Comparison of ENCODE assay signal across 18 mouse cellular contexts in the genomic region with DNA sequence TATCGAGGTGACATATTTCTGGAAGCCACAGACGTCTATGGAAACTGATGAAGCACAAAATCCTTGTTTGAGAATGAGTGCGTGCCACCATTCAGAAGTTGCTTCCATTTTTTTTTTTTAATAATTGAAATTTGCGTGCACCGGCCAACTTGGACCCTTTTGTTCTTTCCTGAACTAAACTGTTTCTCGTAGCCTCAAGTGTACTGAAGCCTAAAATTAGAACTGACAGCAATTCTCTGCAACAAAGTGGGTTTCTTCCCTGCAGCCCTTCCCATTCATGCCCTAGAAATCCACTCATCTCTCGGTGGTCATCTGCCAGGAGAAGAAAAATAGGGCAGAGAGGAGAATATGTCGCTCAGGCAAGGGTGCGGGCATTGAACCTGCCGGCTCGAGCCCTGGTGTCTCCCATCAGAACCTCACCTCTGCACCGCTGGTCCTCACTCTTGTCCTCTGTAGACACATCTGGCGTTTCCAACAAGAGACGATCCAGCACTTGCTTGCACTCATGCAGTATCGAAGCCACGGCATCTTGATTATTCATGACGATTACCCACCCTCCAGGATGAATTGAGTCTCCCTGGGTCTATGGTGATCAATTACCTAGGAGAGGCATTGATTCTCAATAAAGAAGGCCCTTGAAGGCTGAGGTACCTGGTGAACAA. TPM values are rescaled to one million over a fixed set of nuclear protein-coding genes. Genes with fewer than 3 reads are reported as not detected.
A peak's percentile ranks its signal among the peaks of the same experiment; 100 is the strongest.
DNase-seq lines count a peak whose midpoint lies in the region; ATAC-seq and TF ChIP-seq lines count a peak whose summit lies in the region.
"Had no signal": no experiment of that assay in that cellular context is flagged by ENCODE, and none has a peak within 500 bp of the region (broad histone marks: within the 10 kb centered on the region; RNA-seq: fewer than 3 reads in every experiment).

No protein-coding gene starts in this region.

- H3K36me3 ChIP-seq in forebrain, embryonic 12.5 days (replicated peaks): no peaks in the 10 kb centered on the region
- no peaks in the 10 kb centered on the region for H3K36me3 ChIP-seq in hindbrain, embryonic 15.5 days
- no peaks in the 10 kb centered on the region for H3K36me3 ChIP-seq in neural tube, embryonic 12.5 days
- H3K36me3 ChIP-seq in stomach, postnatal 0 days (ENCODE audit: control insufficient read depth, insufficient read depth, low read length): no peaks in the 10 kb centered on the region
- H3K36me3 ChIP-seq: embryonic facial prominence, embryonic 12.5 days had no signal

- H3K27me3 ChIP-seq in forebrain, embryonic 12.5 days: peaks cover 59% of the 10 kb centered on the region
- peaks cover 2% of the 10 kb centered on the region; the same call in 1 of the 2 replicates for H3K27me3 ChIP-seq in hindbrain, embryonic 15.5 days
- H3K27me3 ChIP-seq in neural tube, embryonic 12.5 days (replicated peaks): peaks cover 23% of the 10 kb centered on the region
- H3K27me3 ChIP-seq in stomach, postnatal 0 days (ENCODE audit: control insufficient read depth, insufficient read depth, low read length): no peaks in the 10 kb centered on the region
- H3K27me3 ChIP-seq: embryonic facial prominence, embryonic 12.5 days had no signal

- TF ChIP-seq POLR2A in brain, embryonic 14.5 days (IDR thresholded peaks at IDR 0.05; ENCODE audit: borderline replicate concordance, extremely low read depth, insufficient read depth, insufficient read length, poor library complexity, severe bottlenecking): no peak

- H3K9me3 ChIP-seq in forebrain, embryonic 12.5 days: no peaks in the 10 kb centered on the region
- H3K9me3 ChIP-seq in hindbrain, embryonic 15.5 days: no peaks in the 10 kb centered on the region
- H3K9me3 ChIP-seq in neural tube, embryonic 12.5 days: no peaks in the 10 kb centered on the region
- no peaks in the 10 kb centered on the region for H3K9me3 ChIP-seq in stomach, postnatal 0 days (ENCODE audit: control insufficient read depth, low read length)
- H3K9me3 ChIP-seq: embryonic facial prominence, embryonic 12.5 days had no signal

- H3K4me2 ChIP-seq in forebrain, embryonic 12.5 days: 0 out of 2 replicates have a peak overlapping the region, but pooled peaks have one; percentile 2
- H3K4me2 ChIP-seq in hindbrain, embryonic 15.5 days: peak overlapping the region; percentile 35
- peak overlapping the region; percentile 30 for H3K4me2 ChIP-seq in neural tube, embryonic 12.5 days (replicated peaks)
- H3K4me2 ChIP-seq in stomach, postnatal 0 days (replicated peaks; ENCODE audit: low read depth): no peak overlapping the region
- H3K4me2 ChIP-seq: embryonic facial prominence, embryonic 12.5 days; heart, embryonic 11.5 days; lung, embryonic 14.5 days had no signal

- 35% methylated on average over 17 of the region's 17 CpGs for WGBS in forebrain, embryonic 12.5 days
- 28% methylated on average over 17 of the region's 17 CpGs for WGBS in hindbrain, embryonic 15.5 days
- WGBS in neural tube, embryonic 12.5 days: 29% methylated on average over 17 of the region's 17 CpGs
- WGBS in stomach, postnatal 0 days: 88% methylated on average over 17 of the region's 17 CpGs

- no peak for TF ChIP-seq EP300 in stomach, postnatal 0 days (optimal IDR thresholded peaks at IDR 0.05)

- H3K4me3 ChIP-seq in forebrain, embryonic 12.5 days (replicated peaks): no peak overlapping the region
- no peak overlapping the region for H3K4me3 ChIP-seq in hindbrain, embryonic 15.5 days
- H3K4me3 ChIP-seq in neural tube, embryonic 12.5 days: no peak overlapping the region
- H3K4me3 ChIP-seq in stomach, postnatal 0 days (ENCODE audit: low read depth, low read length): no peak overlapping the region
- H3K4me3 ChIP-seq: embryonic facial prominence, embryonic 12.5 days had no signal

- DNase-seq in brain, embryonic 14.5 days (ENCODE audit: low read depth): peak; percentile 65
- DNase-seq in adrenal gland, postnatal 36 days: no peak
- no peak for DNase-seq in stomach, postnatal 0 days (ENCODE audit: low spot score)
- no peak for DNase-seq in urinary bladder, postnatal 14 days (ENCODE audit: low spot score)
- DNase-seq: adrenal gland, postnatal 14 days; gastrocnemius, postnatal 25 days; heart, postnatal 4 days; kidney, adult 11 months; kidney, postnatal 25 days; lung, embryonic 14.5 days; thymus, postnatal 4 days had no signal

- no peak for TF ChIP-seq CTCF in brain, embryonic 14.5 days (IDR thresholded peaks at IDR 0.05; ENCODE audit: borderline replicate concordance, extremely low read depth, insufficient read depth, insufficient read length)
- TF ChIP-seq CTCF in stomach, postnatal 0 days (IDR thresholded peaks at IDR 0.05; ENCODE audit: low read depth): no peak

- H3K27ac ChIP-seq in forebrain, embryonic 12.5 days: no peak overlapping the region
- H3K27ac ChIP-seq in hindbrain, embryonic 15.5 days (replicated peaks): no peak overlapping the region
- no peak overlapping the region for H3K27ac ChIP-seq in neural tube, embryonic 12.5 days
- no peak overlapping the region for H3K27ac ChIP-seq in stomach, postnatal 0 days (replicated peaks)
- H3K27ac ChIP-seq: embryonic facial prominence, embryonic 12.5 days had no signal

- ATAC-seq in forebrain, embryonic 12.5 days (ENCODE audit: low FRiP score): peak; percentile 60
- ATAC-seq in hindbrain, embryonic 15.5 days (ENCODE audit: low FRiP score, low read depth): peak; percentile 27; the same call in 1 of the 2 replicates
- peak; percentile 48; the same call in 1 of the 2 replicates for ATAC-seq in neural tube, embryonic 12.5 days (ENCODE audit: low FRiP score, low read depth)
- no peak for ATAC-seq in erythroblast, adult 5-6 weeks (replicated peaks; ENCODE audit: low FRiP score, poor library complexity, severe bottlenecking)
- ATAC-seq in stomach, postnatal 0 days (ENCODE audit: low FRiP score, low TSS enrichment): no peak
- ATAC-seq: CD4-positive, CD25-positive, alpha-beta regulatory T cell, adult 4 months had no signal

- no peak overlapping the region for H3K9ac ChIP-seq in forebrain, embryonic 12.5 days
- H3K9ac ChIP-seq in hindbrain, embryonic 15.5 days: no peak overlapping the region
- no peak overlapping the region for H3K9ac ChIP-seq in neural tube, embryonic 12.5 days
- no peak overlapping the region for H3K9ac ChIP-seq in stomach, postnatal 0 days (ENCODE audit: low read length)
- H3K9ac ChIP-seq: embryonic facial prominence, embryonic 12.5 days; lung, embryonic 14.5 days had no signal

- peaks cover 10% of the 10 kb centered on the region for H3K4me1 ChIP-seq in forebrain, embryonic 12.5 days
- peaks cover 8% of the 10 kb centered on the region; the same call in 1 of the 2 replicates for H3K4me1 ChIP-seq in hindbrain, embryonic 15.5 days (replicated peaks)
- H3K4me1 ChIP-seq in neural tube, embryonic 12.5 days: peaks cover 12% of the 10 kb centered on the region
- no peaks in the 10 kb centered on the region for H3K4me1 ChIP-seq in stomach, postnatal 0 days (replicated peaks; ENCODE audit: control insufficient read depth, insufficient read depth)
- H3K4me1 ChIP-seq: embryonic facial prominence, embryonic 12.5 days had no signal

RNA-seq across cellular contexts. Expression of gene Alpk1, which starts 51.3 kb away (rescaled TPM):
- 2.2 and 2.6 TPM in 2 replicates for polyA plus RNA-seq in brain, embryonic 14.5 days (2012; rRNA removed)
- polyA plus RNA-seq in forebrain, embryonic 12.5 days (2016; fragmentation: Nextera tagmentation; extraction: Ambion mirVana): 1.6 and 2.2 TPM in 2 replicates
- polyA plus RNA-seq in hindbrain, embryonic 15.5 days (2015; fragmentation: Nextera tagmentation; extraction: Ambion mirVana): 0.68 and 0.71 TPM in 2 replicates
- polyA plus RNA-seq in neural tube, embryonic 12.5 days (2016; fragmentation: Nextera tagmentation; extraction: Ambion mirVana): 1.3 and 1.7 TPM in 2 replicates
- total RNA-seq in adrenal gland, postnatal 36 days (2021): 10 to 100 TPM in 1 of 2 experiments, 1 to 10 TPM in 1; 9.4 to 12.7 TPM
- 1.5 and 2.9 TPM in 2 replicates for total RNA-seq in erythroblast, adult 5-6 weeks (2015; ENCODE audit: low replicate concordance)
- 2.9 and 3.0 TPM in 2 replicates for total RNA-seq in erythroblast, adult 5-6 weeks (2017; ENCODE audit: low replicate concordance)
- polyA plus RNA-seq in stomach, postnatal 0 days (2015; fragmentation: Nextera tagmentation; extraction: Ambion mirVana): 1.2 and 1.5 TPM in 2 replicates

Comparison
In these comparisons a context has a peak if more than half of its experiments do, and no peak if none do; other contexts are left out.
1. ATAC-seq: peak in forebrain, embryonic 12.5 days (single experiment), hindbrain, embryonic 15.5 days (single experiment) and neural tube, embryonic 12.5 days (single experiment); none in erythroblast, adult 5-6 weeks (single experiment) and stomach, postnatal 0 days (single experiment).